Mouse (Mus musculus) thymus, adult 2 months (tissue): Measurements from ENCODE around the gene Gstm3. TPM values are rescaled to one million over a fixed set of nuclear protein-coding genes. Genes with fewer than 3 reads are reported as not detected.
A peak's percentile ranks its signal among the peaks of the same experiment; 100 is the strongest.
"Not testable (repeated sequence)": the region's sequence is repeated elsewhere in the genome, so short reads cannot be mapped to it uniquely, and the experiment has no call there.

ENCODE experiments used
- DNase-seq: peaks from one replicate; pipeline ENCODE4 v3.0.0; 2021
- H3K27ac ChIP-seq: fragments of 200-500 bp; 2 replicates; pipeline ENCODE4 v1.5.1; 2012; ENCODE audit warnings: low read length, control low read depth; ENCODE audit not compliant: control insufficient read depth, insufficient read depth
- H3K27me3 ChIP-seq: fragments of 200-500 bp; 2 replicates; pipeline ENCODE4 v1.6.1; 2012; ENCODE audit warnings: mild to moderate bottlenecking, low read length, moderate library complexity, mixed read lengths; ENCODE audit not compliant: control insufficient read depth, insufficient read depth
- H3K36me3 ChIP-seq: fragments of 200-500 bp; 2 replicates; pipeline ENCODE4 v1.6.1; 2012; ENCODE audit warnings: mild to moderate bottlenecking, low read length, moderate library complexity; ENCODE audit not compliant: control insufficient read depth, insufficient read depth
- H3K4me1 ChIP-seq: fragments of 200-500 bp; replicated peaks from 2 replicates; pipeline ENCODE4 v1.6.1; 2012; ENCODE audit warnings: low read length; ENCODE audit not compliant: control insufficient read depth, insufficient read depth
- H3K4me3 ChIP-seq: fragments of 200-500 bp; 2 replicates; pipeline ENCODE4 v1.5.1; 2012; ENCODE audit warnings: mild to moderate bottlenecking, low read length, control low read depth, moderate library complexity; ENCODE audit not compliant: control insufficient read depth, insufficient read depth
- CTCF ChIP-seq: fragments of 200-500 bp; IDR thresholded peaks from 2 replicates; pipeline ENCODE4 v1.5.1; 2012; ENCODE audit warnings: mild to moderate bottlenecking, control low read depth, low read length, moderate library complexity, borderline replicate concordance; ENCODE audit not compliant: control insufficient read depth, poor library complexity, insufficient read depth; ENCODE audit errors: extremely low read depth
- POLR2A ChIP-seq: fragments of 200-500 bp; IDR thresholded peaks from 2 replicates; pipeline ENCODE4 v1.6.1; 2012; ENCODE audit warnings: mild to moderate bottlenecking, low read length, control low read depth, moderate library complexity; ENCODE audit not compliant: control insufficient read depth, poor library complexity, insufficient read depth; ENCODE audit errors: extremely low read depth
- WGBS: fragments of 180-500 bp; shearing (Covaris S2); methylation state at CpG from one replicate; pipeline ENCODE4 v1.1.7; 2018; 5-methylcytosine and 5-hydroxymethylcytosine counted together
- polyA plus RNA-seq: library from polyadenylated mRNA; depleted of rRNA; stranded (reverse); fragments of >200 nt; gene quantifications from 2 replicates; pipeline ENCODE4 v1.2.3, GENCODE M21; 2012; rRNA removed

Gene Gstm3
- polyA plus RNA-seq = 1.2 and 1.3 TPM in 2 replicates

- Histone ChIP-seq H3K27ac (no peak within 1 kb of the TSS), H3K27me3 (no peaks in the 10 kb centered on the region), H3K4me1 (no peaks in the 10 kb centered on the region), H3K4me3 (no peak within 1 kb of the TSS), H3K36me3 (no peaks in the 10 kb centered on the region)
- TF ChIP-seq CTCF = no peak
- no peak for TF ChIP-seq POLR2A
- WGBS = 81% methylated on average over 13 of the region's 13 CpGs
- no peak for DNase-seq
These were observed at the start of gene Gstm3 for GRCm38 (mm10) chr3:107968724-107969395. Gene Gstm3 (minus strand): TSS chr3:107969283.

- DNase-seq = peak; percentile 10
- TF ChIP-seq CTCF (no peak), POLR2A (no peak)
- Histone ChIP-seq H3K27ac (peak overlapping the region; percentile 66; the same call in 1 of the 2 replicates), H3K4me3 (peak overlapping the region; percentile 51), H3K36me3 (no peaks in the 10 kb centered on the region), H3K27me3 (no peaks in the 10 kb centered on the region), H3K4me1 (peaks cover 4% of the 10 kb centered on the region)
- 12% methylated on average over 14 of the region's 14 CpGs for WGBS
These were observed 49.2 kb upstream of the Gstm3 start for GRCm38 (mm10) chr3:108018190-108018820.

- under 1% methylated on average over 31 of the region's 31 CpGs for WGBS
These were observed 48.5 kb upstream of the Gstm3 start, which contains the start of gene Gstm1 for GRCm38 (mm10) chr3:108017473-108018189. Gene Gstm1 (minus strand): TSS chr3:108017973.

DNA sequence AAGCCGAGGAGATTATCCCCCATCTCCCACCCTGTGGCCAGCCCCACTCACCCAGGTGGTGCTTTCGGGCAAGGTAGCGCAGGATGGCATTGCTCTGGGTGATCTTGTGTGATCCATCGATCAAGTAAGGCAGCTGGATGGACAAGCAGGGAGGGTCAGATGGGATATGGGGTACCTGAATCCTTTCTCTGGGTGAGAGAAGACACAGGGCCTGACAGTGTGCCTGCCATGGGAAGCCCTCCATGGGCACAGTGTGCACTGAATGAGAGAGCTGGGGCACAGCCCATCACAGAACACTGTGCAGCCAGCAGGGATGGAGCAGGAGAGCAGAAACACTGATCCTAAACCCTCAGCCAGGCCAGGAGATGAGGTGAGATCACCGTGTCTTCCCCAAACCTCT is 47.4 kb upstream of the Gstm3 start:
- not testable (repeated sequence) for H3K36me3 ChIP-seq, H3K27ac ChIP-seq, H3K4me1 ChIP-seq, H3K4me3 ChIP-seq, H3K27me3 ChIP-seq, DNase-seq
- 97% methylated on average over 5 of the region's 5 CpGs for WGBS

More at GRCm38 (mm10) chr3:108017473-108018189, 48.5 kb upstream of the Gstm3 start, which contains the start of gene Gstm1:
- TF ChIP-seq POLR2A = peak; percentile 44; the same call in 1 of the 2 replicates
- TF ChIP-seq CTCF = peak; percentile 84; the same call in 1 of the 2 replicates
- Histone ChIP-seq H3K27me3 (no peaks in the 10 kb centered on the region), H3K4me1 (peaks cover 4% of the 10 kb centered on the region), H3K27ac (peak within 1 kb of the TSS; percentile 66; the same call in 1 of the 2 replicates), H3K36me3 (no peaks in the 10 kb centered on the region), H3K4me3 (peak within 1 kb of the TSS; percentile 51)
- DNase-seq = peak; percentile 82

GRCm38 (mm10) chr3:108014974-108015346 is 45.9 kb upstream of the Gstm3 start:
- no peak overlapping the region for H3K27ac ChIP-seq
- TF ChIP-seq POLR2A (no peak), CTCF (no peak)

GRCm38 (mm10) chr3:108014098-108014973 is 45.3 kb upstream of the Gstm3 start:
- no peak overlapping the region for H3K27ac ChIP-seq
- no peak for DNase-seq
- H3K27me3 ChIP-seq = no peaks in the 10 kb centered on the region
- H3K4me1 ChIP-seq = peaks cover 4% of the 10 kb centered on the region
- no peaks in the 10 kb centered on the region for H3K36me3 ChIP-seq
- TF ChIP-seq CTCF (no peak), POLR2A (no peak)
- WGBS = 94% methylated on average over 8 of the region's 8 CpGs
- H3K4me3 ChIP-seq = no peak overlapping the region

More at GRCm38 (mm10) chr3:108014974-108015346, 45.9 kb upstream of the Gstm3 start:
- whole genome bisulfite sequencing = 99% methylated on average over 2 of the region's 2 CpGs
- Histone ChIP-seq H3K4me3 (no peak overlapping the region), H3K27me3 (no peaks in the 10 kb centered on the region), H3K4me1 (peaks cover 4% of the 10 kb centered on the region), H3K36me3 (no peaks in the 10 kb centered on the region)
- no peak for DNase-seq
